Mouse (Mus musculus): Measurements from ENCODE around the gene Gm47995.

The Gm47995 gene

GRCm38 (mm10) chr1:151232346-151232745 is 34.1 kb downstream of the Gm47995 start:
- DNase-seq: no peak

GRCm38 (mm10) chr1:151233756-151234155 is 35.5 kb downstream of the Gm47995 start:
- DNase-seq: no peak

- no peak for DNase-seq
These were observed 37.3 kb downstream of the Gm47995 start for GRCm38 (mm10) chr1:151235574-151235973.

DNA sequence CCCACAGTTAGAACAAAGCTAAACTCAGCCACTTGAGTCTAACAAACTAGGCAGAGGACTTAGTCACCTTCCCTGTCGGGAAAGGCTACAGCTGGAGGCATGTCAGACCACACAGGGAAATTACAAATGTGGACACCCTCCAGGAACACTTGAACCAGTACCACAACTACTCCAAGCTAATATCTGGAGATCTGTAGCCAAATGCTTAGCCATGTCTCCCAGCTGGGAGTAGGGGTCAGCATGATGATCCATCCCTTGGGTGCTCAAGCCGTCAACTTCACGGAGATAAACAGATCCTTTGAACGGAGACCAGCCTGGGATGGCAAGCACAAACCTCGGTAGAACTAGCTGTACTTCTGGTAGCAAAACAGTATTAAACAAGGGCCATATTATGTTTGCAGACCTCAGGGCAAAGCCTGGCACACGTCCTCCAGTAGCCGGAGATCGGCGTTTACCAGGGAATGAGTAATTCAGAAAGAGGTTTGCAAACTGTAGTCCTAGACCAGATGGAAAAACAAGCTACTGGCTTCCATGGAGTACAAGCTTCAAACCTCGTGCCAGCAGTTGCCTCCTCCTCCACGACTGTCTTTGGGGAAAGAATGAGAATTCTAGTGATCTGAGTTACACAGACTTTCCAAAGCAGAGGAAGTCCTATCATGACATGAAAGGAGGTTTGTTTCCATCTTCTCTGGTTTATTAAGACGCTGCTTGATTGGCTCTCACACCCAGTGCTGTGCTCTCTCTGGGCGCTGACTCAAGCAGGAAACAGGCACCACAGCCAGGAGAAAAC is 38.1 kb downstream of the Gm47995 start:
- DNase-seq: no peak

DNA sequence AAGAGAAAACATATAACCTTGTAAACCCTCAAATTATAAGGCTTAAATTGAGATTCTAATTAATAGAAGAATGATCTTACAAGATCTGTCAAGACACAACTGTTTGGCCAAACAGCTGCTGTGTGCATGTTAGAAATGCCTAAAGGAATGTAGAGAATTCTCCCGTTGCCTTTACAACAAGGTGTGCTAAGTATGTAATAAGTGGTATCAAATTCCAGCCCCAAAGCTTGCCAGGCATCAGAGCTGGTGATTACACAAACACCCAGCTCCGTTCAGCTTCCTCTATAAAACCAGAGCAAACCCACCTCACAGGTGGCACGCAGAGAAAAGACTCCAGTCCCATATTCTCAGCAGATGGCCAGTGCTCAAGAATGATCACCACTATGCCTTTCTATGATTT is 39.5 kb downstream of the Gm47995 start:
- DNase-seq: no peak

- DNase-seq: no peak
These were observed 45.1 kb downstream of the Gm47995 start for GRCm38 (mm10) chr1:151243332-151243731.

- no peak for DNase-seq
These were observed 45.8 kb downstream of the Gm47995 start for GRCm38 (mm10) chr1:151244013-151244412.

DNA sequence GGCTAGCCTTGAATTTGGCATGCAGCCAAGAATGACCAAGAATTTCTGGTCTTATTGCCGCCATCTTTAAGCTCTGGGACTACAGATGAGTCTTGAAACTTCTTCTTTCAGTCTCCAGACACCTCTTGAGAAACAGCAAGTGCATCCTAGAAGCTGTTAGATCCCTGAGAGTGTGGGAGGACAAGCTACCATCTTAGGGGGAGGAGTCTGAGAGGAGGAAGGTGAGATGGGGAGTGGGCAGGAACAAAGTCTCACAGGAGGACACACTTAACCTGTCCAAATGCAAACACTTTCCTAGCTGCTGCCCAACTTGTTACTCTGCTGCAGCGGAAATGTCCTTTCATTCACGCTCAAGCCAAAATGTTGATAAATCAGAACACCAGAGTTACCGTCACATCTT is 46.5 kb downstream of the Gm47995 start:
- no peak for DNase-seq

GRCm38 (mm10) chr1:151245165-151245564 is 46.9 kb downstream of the Gm47995 start:
- DNase-seq: no peak

GRCm38 (mm10) chr1:151245846-151246245 is 47.6 kb downstream of the Gm47995 start:
- DNase-seq: no peak
